Mouse (Mus musculus) left cerebral cortex, adult 8-10 months (tissue): ENCODE data around the gene Gm20823. TPM values are rescaled to one million over a fixed set of nuclear protein-coding genes. Genes with fewer than 3 reads are reported as not detected.
"Not testable (repeated sequence)": the region's sequence is repeated elsewhere in the genome, so short reads cannot be mapped to it uniquely, and the experiment has no call there.

Experiments
- DNase-seq, 2 experiments: peaks; one replicate each; pipeline ENCODE4 v3.0.0; 2022; ENCODE audit warnings: low spot score in 2 of 2
- total RNA-seq, 4 experiments: library from RNA; stranded (reverse); gene quantifications; 2 replicates each; pipeline ENCODE4 v1.2.4; 2022

Gm20823 gene
- not detected for total RNA-seq

- DNase-seq: not testable (repeated sequence)
Observed at GRCm38 (mm10) chrY:62464745-62465144, at the start of gene Gm20823. TSS of gene Gm20823 (minus strand) at chrY:62464845.
